Mouse (Mus musculus) spleen, postnatal 4 days (tissue): ENCODE measurements around the gene Ercc4.
A peak's percentile ranks its signal among the peaks of the same experiment; 100 is the strongest.

Experiments
- DNase-seq, 2 experiments: peaks; one replicate each; pipeline ENCODE4 v3.0.0; 2022; ENCODE audit warnings: low spot score in 2 of 2

Gene Ercc4

DNA sequence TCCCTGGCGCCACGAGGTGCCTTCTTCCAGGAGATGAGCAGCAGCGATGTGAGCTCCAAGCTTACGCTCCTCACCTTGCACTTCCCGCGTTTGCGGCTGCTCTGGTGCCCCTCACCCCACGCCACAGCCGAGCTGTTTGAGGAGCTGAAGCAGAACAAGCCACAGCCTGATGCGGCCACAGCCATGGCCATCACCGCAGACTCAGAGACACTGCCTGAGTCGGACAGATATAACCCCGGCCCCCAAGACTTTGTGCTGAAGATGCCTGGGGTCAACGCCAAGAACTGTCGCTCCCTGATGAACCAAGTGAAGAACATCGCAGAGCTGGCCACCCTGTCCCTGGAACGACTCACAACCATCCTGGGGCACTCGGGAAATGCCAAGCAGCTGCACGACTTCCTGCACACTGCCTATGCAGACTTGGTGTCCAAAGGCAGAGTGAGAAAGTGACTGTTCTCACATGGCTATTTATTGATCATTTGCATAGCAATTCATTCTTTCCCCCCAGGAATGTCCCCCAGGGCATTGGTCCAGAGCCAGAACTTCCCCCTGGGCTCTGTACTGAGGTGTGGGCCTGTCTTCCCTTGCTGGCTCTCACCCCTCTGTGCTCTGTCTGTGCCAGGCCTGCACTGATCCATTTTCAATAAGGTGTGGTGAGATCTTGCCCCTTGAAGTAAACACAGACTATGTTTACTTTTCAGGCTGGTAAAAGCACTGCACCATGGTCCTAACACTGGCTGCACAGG, 38.5 kb downstream of the Ercc4 start:
- DNase-seq, result no peak

DNA sequence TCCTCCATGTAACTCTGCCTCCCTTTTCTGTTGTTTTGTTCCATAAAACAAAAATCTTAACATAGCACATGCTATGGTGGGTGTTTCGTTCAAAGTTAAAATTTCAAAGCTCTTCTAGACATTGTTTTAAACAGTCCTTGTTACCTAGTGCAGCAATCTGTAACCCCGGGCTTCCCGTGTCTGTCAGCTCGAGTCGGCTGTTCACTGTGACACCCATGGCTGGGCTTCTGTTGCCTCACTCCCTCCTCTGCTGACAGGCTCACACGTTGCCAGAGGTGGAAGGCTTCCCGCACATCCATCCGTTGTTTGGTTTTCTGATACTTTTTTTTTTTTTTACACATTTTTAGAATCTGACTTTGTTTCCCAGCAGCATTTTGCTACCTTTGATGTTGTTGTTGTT, 40.5 kb downstream of the Ercc4 start:
- DNase-seq, result no peak

DNA sequence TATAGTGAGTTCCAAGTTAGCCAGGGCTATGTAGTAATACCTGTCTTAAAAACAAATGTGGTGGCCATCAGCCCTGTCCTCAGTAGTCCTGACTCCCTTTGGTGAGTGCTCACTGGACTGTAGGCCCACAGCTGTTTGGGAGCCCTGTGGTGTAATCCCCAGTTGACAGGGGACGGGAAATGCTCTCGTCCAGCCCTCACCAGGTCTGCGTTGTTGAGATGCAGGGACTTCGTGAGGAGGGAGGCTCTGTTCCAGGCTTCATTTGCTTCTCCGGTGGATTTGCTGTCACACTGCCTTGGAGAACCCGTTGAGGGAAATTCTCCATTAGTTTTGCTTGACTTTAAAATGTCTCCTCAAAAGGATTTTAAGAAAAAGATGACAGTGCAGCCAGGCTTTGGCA, 41.3 kb downstream of the Ercc4 start:
- no peak for DNase-seq

DNA sequence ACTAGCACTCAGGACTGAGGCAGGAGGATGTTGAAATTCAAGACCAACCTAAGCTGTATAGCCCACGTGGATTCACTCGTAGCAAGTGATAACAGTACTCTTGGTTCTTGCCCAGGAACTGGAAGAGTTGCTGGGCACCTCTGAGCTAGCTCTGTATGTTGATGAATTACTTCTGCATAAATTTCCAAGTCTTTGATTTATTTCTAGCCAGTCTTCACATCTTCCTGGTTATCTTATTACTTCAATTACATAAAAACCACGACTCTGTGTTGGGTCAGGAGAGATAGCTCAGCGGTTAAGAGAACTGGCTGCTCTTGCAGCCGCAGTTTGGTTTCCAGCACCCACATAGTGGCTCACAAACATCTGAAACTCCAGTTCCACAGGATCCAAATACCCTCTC, 43.0 kb downstream of the Ercc4 start:
- no peak for DNase-seq

DNA sequence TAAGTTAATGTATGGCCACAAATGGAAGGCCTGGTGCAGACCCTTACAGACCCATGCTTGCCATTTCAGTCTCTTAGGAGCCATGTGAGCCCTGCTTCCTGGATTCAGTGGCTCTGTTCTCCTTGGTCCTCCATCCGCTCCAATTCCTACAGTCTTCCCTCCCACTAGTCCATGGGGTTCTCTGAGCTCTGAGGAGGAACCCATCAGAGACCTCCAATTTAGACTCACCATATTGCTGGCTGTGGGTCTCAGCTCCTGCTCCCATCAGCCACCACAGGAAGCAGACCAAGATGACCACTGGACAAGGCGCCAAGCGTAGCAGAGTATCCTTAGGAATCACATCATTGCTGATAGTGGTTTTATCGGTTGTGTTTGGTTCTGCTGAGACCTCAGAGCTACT, 43.7 kb downstream of the Ercc4 start:
- no peak for DNase-seq

DNA sequence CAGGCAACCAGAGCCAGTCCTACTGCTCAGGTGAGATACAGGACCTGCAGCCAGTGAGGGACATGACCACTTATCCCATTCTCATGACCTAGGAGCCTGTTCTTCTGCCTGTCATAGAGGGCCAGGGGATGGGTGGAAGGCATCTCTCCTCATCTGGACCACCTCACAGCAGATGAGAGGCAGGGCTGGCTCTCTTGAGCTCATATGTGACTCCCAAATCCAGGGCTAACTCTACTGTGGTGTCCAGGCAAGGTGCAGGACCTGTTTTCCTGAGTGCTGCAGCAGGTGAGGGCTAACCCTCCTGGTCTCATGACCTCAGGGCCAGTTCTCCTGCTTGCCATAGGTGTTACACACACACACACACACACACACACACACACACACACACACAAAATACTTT, 44.9 kb downstream of the Ercc4 start:
- DNase-seq, result peak in 1 of 2 experiments; percentile 51

DNA sequence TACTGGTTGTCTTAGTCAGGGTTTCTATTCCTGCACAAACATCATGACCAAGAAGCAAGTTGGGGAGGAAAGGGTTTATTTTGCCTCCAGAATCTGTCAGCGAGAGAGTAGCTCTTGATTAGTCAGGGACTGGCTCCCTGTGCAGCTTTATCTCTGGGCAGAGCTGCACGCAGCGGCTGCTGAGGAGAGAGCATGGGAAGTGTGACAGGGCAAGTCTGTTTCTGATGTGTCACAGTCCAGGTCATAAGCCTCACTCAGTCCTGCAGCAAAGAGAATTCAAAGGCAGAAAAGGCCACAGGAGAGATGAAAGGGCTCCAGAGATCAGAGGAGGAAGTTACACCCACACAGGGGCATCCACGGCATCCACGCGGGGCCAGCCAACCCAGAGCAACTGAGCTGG, 47.8 kb downstream of the Ercc4 start:
- DNase-seq, result no peak

DNA sequence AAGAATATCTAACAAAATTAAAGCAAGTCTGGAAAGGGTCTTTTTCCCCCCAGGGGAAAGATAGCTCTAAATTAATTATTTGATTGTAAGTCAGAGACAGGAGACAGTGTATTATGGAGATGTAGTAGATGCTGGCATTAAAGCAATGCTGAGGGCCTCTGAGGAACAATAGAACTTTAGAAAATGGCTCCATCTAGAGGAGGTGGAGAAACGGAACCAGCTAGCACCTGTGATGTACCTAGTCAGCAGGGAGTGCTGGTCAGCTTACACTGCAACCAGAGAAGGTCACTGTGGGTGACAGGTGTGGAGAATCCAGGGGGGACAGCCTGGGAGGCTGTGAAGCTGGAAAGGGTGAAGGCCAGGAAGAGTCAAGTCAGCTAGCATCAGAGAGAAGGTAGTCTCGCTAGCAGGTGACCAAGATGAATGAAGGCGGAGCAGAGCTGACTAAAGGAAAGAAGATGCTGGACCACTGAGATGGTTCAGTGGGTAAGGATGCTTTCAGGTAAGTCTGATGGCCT, 48.7 kb downstream of the Ercc4 start:
- peak in 1 of 2 experiments; percentile 54 for DNase-seq

DNA sequence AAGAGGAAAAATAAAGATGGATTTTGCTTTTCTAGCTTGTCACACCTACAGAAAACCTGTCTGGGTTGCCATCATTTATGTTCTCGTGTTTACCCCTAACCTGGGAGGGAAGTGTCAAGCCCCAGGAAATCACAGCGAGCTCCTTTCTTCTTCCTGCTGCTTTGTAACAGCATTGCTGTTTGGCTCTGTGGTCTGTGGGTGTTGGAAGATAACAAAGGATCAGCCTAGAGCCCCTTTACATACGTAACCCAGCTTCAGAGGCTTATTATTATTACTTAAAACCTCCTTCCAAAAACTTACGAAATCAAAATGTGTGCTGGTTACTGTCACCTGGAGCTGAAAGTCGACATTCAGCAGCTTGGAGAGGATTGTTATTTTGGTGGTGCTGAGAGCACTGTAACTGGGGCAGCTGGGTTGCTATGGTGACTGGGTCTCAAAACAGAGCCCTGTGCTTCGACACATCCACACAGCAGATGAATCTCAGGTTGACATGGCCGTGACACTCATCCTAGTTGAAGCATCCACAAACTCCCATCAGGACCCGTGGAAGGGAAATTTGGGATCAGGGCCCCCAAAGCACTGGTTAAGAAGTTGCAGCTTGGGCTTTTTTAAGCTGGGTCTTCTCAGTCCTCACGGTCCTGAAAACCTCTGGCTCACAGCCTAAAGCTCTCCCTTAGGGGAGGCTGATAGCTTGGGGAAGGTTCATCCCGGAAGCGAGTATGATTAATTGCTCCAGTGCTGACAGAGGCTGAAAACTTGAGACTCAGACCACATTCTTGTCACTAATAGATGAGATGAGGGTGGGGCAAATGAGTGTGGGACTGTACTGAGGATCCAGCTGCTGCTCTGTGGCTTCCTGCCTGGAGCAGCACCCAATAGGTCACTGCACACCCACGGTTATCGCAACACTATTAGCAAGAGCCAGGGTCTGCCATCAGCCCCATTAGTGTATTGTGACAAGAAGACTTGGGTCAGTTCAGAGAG, 49.7 kb downstream of the Ercc4 start:
- no peak for DNase-seq

DNA sequence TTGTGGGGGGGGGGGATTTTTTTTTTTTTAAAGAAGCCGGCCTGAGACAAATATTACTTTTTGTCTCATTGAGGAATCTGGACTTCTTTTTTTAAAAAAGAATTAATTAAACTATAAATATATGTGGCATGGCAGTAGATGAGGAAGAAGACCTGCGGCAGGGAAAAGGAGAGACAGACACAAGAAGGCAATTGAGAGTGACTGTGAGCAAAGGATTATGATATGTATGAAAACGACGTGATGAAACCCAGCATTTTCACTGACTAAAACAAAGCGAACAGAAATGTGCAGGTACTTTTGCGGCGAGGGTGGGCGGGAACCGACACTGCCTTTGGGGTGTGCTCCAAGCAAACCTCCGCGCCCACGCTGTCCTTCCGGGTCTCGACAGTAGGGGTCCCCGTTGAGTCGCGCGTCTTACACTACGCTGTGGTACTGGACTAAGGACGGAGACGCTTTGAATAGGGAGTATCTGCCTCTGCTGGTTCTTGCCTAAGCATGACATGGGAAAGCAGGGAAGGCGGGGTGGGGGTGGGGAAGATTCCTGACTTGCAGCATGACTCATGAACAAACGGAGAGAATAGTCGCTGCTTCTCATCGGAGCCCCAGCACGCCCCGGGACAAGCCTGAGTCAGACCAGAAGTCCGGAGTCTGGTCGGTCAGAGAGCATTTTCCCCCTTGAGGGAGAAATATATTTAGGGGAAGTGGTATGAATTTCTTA, 50.6 kb downstream of the Ercc4 start:
- peak; percentile 84 to 93 for DNase-seq

DNA sequence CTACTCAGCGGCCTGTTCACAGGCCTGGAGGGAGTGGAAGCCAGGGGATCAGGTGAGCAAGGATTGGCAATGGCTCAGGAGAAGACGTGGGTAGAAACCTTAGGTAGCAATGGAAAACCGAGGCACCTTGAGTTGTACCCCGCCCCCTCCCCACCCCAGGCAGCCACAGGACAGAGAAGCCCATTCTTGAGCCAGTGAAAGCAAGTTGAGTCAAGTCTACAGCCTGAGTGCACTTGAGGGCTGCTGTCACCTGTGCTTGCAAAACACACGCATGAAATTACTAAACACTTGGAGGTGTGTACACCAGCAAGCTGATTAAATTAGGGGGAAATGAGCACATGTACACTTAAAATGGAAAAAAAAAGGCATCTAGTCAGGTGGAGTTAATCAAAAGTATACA, 52.0 kb downstream of the Ercc4 start:
- DNase-seq, result no peak

DNA sequence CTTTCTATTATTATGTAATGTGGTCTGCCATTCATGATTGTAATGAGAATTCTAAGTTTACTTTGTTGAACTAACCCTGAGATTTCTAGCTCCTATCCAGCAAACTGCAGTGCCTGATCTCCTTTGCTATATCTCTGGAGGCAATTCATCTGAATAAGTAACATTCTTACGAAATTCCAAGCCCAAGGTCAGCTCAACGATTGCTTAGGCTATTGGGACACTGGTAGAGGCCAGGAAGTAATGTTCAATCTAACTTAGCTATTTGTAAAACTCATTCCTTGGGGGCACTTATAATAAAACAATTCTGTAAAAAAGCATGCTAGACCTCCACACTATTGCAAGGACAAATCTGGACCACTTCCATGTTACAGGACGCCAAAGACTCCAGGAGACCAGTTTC, 58.2 kb downstream of the Ercc4 start:
- no peak for DNase-seq

DNA sequence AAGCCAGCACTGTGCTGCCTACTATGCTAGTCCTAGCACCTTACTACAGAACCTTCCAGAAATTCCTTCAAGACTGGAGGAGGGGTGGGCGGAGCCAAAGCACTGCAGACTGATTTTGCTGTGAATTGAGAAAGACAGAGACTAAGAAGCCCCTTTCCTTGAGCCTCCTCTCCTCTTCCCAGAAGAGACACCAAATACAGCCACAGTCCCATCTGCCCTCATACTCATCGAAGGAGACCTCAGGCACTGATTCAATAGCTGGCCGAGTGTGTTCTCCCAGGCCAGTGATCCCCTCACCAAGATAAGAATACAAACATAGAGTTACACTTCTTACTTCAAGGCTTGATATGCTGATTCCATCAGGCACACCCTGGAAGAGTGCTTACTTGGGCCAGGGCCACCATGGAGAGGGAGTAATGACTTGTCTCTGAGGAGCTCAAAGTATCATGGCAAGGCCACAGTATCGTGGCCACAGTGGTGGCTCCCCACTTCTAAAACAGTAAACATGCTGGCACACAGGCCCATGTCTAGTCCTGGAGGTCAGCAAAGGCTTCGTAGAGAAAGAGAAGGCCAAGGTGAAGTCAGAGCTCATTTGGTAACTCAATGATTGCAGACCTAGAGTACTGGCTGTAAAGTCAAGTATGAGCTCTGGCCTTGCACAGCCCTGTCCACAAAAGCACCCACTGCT, 63.7 kb downstream of the Ercc4 start:
- DNase-seq, result no peak

DNA sequence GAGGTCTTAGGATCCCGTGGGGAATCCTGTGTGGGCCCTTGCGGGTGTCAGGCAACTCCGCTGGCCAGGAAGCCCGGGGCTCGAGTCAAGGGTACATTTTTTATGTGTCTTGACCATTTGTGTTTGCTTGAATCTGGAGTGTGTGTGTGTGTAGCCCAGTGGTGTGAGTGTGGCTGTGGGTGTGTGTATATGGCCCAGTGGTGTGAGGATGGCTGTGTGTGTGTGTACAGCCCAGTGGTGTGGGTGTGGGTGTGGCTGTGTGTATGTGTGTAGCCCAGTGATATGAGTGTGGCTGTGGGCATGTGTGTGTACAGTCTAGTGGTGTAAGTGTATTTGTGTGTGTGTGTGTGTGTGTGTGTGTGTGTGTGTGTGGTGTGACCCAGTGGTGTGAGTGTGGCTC, 73.0 kb downstream of the Ercc4 start:
- no peak for DNase-seq

DNA sequence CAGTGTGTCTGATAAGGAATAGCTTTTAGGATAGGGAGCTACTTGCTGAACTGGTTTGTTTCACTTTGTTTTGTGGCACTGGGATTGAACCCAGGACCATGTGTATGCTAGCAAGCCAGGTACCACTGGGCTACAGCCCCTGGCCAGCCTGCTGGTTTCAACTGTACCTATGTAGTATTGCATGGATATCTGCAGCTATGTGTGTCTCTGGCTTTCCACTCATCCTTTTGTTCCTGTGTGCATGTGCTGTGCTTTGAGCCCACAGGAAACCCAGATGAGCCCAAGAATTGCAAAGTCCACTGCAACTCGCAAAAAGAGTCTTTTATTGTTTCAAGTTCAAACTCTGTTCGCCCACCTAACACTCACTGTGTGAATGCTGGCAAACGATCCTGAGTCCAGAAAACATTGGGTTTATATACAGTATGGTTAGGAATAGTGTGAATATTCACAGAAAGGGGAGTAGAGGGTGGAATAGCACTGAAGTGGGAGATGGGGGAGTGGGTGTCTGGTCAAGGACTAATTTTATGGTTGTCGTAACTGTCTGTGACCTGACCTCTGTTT, 73.8 kb downstream of the Ercc4 start:
- no peak for DNase-seq

DNA sequence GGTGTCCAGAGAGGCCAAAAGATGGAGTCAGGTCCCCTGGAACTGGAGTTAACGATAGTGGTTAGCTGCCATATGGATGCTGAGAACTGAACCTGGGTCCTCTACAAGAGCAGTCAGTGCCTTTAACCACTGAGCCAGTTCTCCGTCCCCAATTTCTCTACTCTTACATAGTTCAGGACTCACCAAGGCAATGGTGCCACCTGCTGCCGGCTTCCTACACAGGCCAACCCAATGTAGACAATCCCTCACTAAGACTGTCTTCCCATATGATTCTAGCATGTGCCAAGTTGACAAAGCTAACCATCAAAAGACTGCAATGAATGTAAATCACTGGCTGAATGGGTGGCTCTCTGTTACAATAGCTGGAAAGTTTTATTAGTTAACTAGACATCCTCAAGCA, 74.9 kb downstream of the Ercc4 start:
- DNase-seq, result no peak

DNA sequence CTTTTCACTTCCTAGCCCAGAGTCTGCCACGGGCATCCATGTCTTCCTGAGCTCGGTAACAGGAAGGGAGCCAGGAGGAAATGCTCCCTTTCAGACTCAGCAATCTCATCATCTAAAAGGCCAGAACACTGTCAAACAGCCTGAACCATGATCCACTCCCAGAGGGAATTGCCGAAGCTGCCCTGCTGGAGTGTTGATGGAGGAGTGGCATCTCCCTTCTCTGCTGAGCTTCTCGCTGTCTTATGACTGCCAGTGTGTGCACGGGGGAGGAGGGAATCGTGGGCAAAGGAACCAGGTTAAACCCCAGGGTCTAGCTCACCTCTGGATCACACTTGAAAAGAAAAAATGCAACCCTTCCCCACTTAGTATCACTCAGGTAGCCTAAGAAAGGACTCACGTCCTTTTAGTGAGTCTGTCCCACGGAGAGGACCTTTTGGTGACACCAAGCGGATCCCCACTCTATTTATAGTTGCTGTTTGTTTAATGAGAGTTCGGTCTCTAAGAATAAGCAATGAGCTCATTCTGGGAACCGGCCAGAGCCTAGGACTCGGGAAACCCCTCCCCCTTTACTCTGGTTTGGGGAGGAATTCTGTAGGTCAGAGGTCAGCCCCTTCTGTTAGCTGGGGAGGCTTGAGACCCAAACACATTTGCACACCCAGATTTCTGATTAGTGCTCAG, 80.1 kb downstream of the Ercc4 start:
- no peak for DNase-seq

DNA sequence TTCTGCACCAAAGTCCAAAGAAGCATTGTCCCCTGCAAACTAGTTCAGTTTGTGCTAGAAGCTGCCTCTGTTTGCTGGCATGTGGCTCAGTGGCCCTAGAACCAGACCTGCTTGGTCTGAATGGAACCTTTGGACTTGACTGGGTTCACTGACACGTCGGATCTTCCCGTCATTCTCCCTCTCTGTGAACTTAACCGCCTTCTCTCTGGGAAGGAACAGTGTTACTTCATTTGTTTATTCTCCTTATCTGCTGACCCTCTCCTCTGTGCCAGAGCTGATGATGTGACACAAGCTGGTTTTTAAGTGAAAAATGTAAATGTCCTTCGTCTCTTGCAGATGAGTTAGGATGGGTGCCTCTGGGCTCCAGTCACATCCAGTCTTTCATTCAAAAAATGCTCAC, 81.0 kb downstream of the Ercc4 start:
- no peak for DNase-seq

DNA sequence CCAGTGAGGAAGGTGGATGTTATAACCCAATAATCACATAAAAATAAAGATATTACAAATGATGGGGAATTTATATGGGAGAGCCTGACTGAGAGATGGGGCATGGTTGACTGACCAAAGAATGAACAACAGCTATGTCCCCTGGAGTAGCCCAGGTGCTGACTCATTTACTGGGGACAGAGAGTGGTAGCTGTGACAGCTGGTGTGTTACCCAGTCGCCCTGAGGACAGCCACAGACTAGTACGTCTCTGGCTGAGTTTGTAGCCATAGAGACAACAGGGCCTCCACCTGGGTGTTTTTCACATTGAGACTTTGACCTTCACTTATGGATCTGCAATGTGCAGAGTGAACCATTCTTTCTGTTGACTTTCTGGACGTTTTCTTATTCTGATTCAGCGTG, 81.7 kb downstream of the Ercc4 start:
- DNase-seq, result no peak

DNA sequence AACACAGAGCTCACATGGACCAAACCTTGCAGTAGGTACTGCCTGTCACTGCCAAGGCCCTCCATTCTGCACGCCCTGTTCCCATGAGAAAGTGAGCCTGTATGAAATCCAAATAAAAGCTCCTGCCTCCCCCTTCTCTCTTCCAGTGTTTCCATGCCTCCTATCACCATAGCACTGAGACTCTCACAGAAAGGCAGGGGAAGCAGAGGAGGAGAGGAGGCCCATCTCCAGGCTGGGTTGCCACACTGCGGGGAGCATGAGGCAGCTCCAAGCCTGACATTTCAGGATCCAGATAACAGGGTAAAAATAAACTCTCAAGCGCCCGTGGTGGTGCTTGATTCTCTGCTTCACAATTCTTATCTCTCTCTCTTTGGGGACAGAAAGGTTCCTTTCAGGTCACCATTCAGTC, 84.2 kb downstream of the Ercc4 start:
- DNase-seq, result no peak

DNA sequence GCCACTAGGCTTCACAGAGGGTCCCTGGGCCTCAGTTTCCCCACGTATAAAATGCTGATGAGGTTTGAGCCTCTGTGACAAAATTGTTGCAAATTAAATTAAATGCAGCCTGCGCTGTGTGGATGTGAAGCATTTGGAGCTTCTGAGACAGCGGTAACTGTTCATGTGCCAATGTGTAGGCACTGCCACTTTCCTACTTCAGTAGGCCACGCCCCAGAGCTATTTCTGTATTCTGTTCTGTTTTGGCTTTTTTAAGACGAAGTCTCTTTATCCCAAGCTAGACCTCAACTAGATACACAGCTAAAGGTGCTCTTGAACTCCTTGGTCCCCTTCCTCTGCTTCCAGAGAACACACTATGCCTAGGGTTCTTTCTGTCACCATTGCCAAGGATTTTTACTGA, 85.4 kb downstream of the Ercc4 start:
- no peak for DNase-seq
